Mouse (Mus musculus) cortical plate, adult 2 months (tissue): ENCODE results near the gene Actr3.

ENCODE experiments used
- CTCF ChIP-seq: fragments of 200-500 bp; IDR thresholded peaks from 2 replicates; pipeline ENCODE4 v1.5.1; 2011; ENCODE audit warnings: mild to moderate bottlenecking, control low read depth, low read length; ENCODE audit not compliant: insufficient read depth; ENCODE audit errors: extremely low read depth
- POLR2A ChIP-seq: fragments of 200-500 bp; IDR thresholded peaks from 2 replicates; pipeline ENCODE4 v1.6.1; 2011; ENCODE audit warnings: mild to moderate bottlenecking, low read length, control low read depth; ENCODE audit not compliant: insufficient read depth; ENCODE audit errors: extremely low read depth

GRCm38 (mm10) chr1:125395391-125395790 is 40.1 kb downstream of the Actr3 start:
- no peak for TF ChIP-seq CTCF
- TF ChIP-seq POLR2A = no peak
